Mouse (Mus musculus): ENCODE data around the gene Parn. TPM values are rescaled to one million over a fixed set of nuclear protein-coding genes. Genes with fewer than 3 reads are reported as not detected.

Parn gene
- polyA plus RNA-seq (2012; rRNA removed): 7.5 and 8.4 TPM in 2 replicates

DNA sequence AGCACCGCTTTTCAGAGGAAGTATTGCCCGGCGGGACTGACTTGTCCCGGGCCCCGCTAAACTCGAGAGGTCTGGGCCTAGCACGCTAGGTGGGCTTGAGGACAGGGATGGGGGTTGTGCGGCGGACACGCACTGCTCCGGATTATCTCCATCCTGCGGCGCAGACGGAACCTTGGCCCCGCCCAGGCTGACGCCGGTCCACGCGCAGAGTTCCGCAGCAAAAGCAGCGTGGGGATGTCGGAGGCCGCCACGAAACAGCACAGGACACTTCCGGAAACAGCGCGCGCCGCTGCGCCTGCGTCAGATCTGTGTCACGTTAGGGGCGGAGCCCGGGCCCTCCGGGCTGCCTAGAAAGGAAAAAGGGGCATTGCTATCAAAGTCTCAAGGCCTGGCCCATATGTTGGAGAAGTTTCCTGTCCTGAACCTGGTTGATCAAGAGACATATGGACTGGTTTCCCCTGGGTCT lies at the start of gene Parn:
Gene Parn (minus strand): TSS at position 293 of the 466 bp plus-strand sequence.

DNA sequence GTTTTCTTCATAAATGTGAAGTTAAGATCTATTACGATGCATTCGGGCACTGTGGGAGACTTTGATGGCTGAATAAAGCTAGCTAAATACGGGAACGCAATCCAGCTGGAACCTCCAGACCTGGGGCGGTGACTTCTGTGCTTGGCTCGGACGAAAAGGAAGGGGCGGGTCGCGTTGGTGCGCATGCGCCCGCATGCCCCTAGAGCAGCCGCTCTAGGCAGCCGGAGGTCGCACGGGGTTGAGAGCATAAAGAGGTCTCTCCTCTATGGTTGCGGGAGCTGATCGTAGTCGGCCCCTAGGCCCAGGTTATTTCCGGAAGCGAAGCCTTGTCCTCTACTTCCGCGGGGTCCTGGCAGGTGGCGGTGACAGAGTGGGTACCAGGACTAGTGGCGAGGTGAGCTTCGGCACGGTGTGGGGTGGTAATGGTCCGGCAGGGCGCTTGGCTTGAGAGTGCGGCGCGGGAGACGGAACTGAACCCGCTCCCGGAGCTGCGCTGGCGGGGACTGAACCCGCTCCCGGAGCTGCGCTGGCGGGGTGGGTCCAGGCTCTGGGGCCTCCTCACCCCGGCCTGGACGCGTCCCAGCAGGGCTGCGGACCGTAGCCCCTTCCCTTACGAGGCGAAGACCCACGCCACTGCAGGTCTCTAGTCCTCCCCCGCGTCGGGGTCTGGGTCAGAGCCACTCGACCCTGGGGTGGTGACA lies 3.9 kb upstream of the Parn start, which contains the start of the genes Bfar and 3110001I22Rik:
Gene Bfar (plus strand): TSS at position 174 of the 701 bp plus-strand sequence.
Gene 3110001I22Rik (plus strand): TSS at position 245 of the 701 bp plus-strand sequence.

Other genes starting within 250 kb of the Parn start
- gene Bfar, start 3.7 kb upstream of the Parn start, polyA plus RNA-seq (2012; rRNA removed): 21.7 and 22.6 TPM in 2 replicates
- gene 3110001I22Rik, start 3.8 kb upstream of the Parn start, polyA plus RNA-seq (2012; rRNA removed): 2.0 and 2.4 TPM in 2 replicates
- 0.07 and 0.20 TPM in 2 replicates for gene Pla2g10, start 62.8 kb upstream of the Parn start, polyA plus RNA-seq (2012; rRNA removed)
- gene Rrn3, start 112.5 kb upstream of the Parn start, polyA plus RNA-seq (2012; rRNA removed): 5.8 TPM in 2 replicates
- gene Ntan1, start 150.7 kb upstream of the Parn start, polyA plus RNA-seq (2012; rRNA removed): 20.2 and 20.5 TPM in 2 replicates
- 26.0 and 26.2 TPM in 2 replicates for gene Pdxdc1, start 235.0 kb upstream of the Parn start, polyA plus RNA-seq (2012; rRNA removed)
- gene Mpv17l, start 235.0 kb upstream of the Parn start, polyA plus RNA-seq (2012; rRNA removed): 5.1 and 5.5 TPM in 2 replicates